Mouse (Mus musculus): ENCODE results near the gene Tuft1.

Tuft1 gene

DNA sequence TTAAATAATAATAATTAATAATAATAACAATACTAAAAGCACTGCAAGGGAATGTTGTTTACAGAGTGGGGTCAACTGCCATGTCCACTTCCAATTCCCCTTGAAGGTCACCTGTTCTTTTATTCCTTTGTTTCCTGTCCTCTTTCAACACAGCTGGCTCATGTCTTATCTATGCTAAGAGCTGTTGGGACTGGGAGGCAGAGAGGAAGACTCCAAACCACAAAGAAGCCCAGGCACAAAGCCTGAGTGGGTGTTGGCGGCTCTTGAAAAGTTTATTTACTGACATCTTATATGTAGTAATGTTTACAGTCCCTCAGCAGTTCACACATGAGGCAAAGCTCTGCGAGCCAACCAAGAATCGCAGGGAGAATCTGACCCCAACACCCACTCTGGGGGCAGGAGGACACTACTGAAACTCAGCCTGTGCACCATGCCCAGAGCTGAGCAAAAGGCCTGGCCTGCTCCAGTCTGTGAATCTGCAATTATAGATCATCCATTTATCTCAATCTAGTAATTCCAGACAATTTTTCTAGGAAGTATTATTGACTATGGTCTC is 61.4 kb downstream of the Tuft1 start:
- no peak for DNase-seq (ENCODE audit: inconsistent ontology term)

- DNase-seq (ENCODE audit: inconsistent ontology term): no peak
Observed at GRCm38 (mm10) chr3:94595871-94596287, 62.8 kb downstream of the Tuft1 start.

DNA sequence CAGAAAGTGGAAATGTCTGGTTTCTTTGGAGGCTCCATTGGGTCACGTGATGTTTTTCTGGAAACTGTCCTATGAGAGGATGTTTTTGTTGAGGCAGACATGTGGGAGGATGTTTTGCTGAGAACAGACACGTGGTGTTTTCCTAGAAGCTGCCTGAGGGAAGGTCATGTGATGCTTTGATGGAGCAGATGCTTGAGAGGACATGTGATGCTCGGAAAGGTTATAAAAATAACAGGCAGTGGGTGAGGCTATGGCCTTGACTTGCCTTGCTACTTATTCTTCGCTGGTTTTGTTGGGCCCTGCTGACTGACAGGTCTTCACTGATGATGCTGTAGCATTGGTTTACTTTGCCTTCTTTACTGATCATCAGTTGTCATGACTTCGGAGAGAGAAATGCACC is 67.6 kb downstream of the Tuft1 start:
- no peak for DNase-seq (ENCODE audit: inconsistent ontology term)

GRCm38 (mm10) chr3:94587962-94588361 is 70.7 kb downstream of the Tuft1 start:
- no peak for DNase-seq (ENCODE audit: inconsistent ontology term)

DNA sequence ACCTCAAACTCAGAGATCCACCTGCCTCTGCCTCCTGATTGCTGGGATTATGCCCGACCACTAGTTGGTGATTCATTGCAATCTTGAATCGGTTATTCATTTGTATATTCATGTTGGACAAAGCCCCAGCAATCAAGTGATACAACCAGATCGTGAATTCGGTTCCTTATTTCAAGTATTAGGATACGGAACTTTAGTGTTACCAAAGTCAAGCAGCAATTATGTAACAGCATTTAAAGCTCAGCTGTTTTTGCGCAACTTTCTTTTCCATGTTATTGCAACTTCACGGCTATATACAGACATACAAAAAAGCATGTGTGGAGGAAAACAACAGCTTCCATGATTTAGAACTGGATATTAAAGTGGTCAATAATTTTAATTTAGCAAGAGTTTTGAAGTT is 75.7 kb downstream of the Tuft1 start:
- no peak for DNase-seq (ENCODE audit: inconsistent ontology term)

- DNase-seq (ENCODE audit: inconsistent ontology term): peak; percentile 94
Observed at GRCm38 (mm10) chr3:94582456-94582891, 76.2 kb downstream of the Tuft1 start, which contains the start of gene Snx27. TSS of gene Snx27 (minus strand) at chr3:94582716.

DNA sequence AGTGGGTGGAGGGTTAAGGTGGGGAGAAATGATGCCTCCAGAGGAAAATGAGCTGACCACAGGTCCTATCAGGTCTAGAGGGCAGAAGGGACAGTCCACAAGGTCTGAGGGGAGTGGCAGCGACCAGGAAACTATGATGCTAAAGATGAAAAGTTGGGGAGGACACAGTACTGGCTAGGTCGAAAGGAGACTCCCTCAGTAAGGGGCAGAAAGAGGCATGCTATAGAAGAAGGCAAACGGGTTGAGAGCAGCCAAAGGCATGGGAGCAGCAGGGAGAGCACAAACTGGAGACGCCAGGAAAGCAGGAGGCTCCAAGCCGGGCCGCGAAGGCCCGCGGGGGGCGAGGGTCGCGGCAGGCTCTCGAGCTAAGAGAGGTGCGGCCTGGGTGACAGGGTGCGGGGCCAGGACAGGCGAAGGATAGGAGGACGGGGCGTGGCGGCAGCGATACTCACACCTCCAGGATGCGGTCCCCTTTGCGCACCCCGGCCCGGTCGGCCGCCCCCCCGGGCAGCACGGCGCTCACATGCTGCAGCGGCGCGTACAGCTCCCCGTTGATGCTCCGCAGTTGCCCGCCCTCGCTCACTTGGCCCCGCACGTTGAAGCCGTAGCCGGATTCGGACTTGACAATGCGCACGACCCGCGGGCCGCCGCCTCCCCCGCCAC is 76.7 kb downstream of the Tuft1 start:
- DNase-seq (ENCODE audit: inconsistent ontology term): no peak

DNA sequence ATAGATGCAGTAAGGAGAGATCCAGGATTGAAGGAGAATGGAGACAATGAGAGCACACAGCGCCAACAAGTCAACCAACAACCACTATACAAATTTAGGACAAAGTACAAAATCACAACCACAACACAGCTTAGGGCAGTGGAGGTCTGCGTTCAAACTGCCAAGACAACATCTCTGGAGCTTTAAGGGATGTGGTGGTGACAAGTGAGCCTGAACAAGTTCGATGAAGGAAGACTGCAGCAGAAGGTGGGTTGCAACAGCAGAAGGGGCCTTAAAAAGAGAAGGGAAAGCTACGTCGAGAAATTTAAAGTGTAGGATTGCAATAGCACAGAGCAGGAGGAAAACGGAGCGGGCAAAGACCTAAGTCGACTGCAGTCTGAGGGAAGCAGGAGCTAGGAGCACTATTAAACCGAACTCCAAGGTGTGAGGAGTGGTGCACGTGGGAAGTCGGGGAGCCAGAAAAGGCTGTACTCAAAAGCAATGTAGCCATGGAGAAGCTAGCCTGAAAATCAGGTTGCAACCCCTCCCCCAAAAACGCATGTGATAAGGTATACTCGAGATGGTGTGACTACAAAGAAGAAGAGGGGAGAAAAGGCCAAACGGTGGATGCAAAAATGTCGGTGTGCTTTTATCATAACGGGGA is 77.4 kb downstream of the Tuft1 start:
- DNase-seq (ENCODE audit: inconsistent ontology term): no peak

- no peak for DNase-seq (ENCODE audit: inconsistent ontology term)
Observed at GRCm38 (mm10) chr3:94574506-94574905, 84.2 kb downstream of the Tuft1 start.

- DNase-seq (ENCODE audit: inconsistent ontology term): peak; percentile 27
Observed at GRCm38 (mm10) chr3:94567242-94567641, 91.4 kb downstream of the Tuft1 start.

DNA sequence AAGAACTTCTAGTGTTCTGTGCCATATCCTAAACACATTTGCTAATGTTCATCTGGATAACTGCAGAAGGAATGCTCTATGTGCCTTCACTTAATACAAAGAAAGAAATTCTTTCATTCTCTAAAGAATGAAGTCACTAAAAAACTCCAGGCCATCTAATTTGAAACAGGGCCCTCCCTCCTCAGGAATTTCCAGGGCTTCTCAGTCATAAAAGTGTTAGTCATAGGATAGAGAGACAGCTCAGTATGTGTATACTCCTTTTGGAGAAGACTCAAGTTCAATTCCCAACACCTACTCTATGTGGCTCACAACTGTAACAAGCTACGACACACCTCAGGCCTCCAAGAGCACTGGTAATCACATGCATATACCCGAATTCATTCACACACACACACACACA is 93.1 kb downstream of the Tuft1 start:
- DNase-seq (ENCODE audit: inconsistent ontology term): peak; percentile 93

DNA sequence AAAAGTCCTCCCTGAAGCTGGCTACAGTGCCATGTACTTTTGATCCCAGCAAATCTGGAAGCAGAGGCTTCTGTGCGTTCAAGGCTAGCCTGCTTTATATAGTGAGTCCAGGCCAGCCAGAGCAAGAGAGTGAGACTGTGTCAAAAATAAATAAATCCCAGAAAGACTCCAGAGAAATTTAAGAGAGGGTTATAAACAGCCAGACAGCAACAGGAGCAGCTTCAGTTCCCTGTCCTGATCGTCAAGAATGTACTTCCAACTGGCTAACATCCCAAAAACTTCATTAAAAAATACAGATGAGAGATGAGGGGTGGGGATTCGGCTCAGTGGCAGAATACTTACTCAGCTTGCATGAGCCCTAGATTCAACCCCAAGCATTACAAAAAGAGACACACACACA is 93.5 kb downstream of the Tuft1 start:
- DNase-seq (ENCODE audit: inconsistent ontology term): no peak

DNA sequence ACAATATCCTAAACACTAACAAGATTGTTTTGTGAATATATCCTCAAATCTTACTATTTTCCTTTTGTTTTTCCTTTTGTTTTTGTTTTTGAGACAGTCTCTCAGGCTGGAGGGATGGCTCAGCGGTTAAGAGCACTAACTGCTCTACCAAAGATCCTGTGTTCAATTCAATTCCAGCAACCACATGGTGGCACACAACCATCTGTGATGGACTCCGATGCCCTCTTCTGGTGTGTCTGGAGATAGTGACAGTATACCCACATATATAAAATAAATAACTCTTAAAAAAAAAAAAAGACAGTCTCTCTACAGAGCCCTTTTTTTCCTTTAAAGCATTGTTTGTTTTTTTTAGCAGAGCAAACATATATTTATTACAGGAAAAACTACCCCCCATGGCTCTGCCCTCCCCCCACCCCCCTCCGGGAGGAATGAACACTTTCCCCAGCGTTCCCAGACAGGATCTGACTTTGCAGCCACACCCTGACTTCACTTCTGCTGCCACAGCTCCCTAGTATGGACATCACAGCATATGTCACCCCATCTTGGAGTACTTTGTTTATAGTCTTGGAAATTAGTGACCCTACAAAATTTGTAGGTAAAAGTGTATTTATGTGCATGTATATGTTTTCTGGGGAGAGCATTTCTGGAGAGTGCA is 94.2 kb downstream of the Tuft1 start:
- DNase-seq (ENCODE audit: inconsistent ontology term): no peak

GRCm38 (mm10) chr3:94563163-94563562 is 95.5 kb downstream of the Tuft1 start:
- DNase-seq (ENCODE audit: inconsistent ontology term): no peak
